Comparison of ENCODE assay signal across 29 mouse cellular contexts in the genomic region with DNA sequence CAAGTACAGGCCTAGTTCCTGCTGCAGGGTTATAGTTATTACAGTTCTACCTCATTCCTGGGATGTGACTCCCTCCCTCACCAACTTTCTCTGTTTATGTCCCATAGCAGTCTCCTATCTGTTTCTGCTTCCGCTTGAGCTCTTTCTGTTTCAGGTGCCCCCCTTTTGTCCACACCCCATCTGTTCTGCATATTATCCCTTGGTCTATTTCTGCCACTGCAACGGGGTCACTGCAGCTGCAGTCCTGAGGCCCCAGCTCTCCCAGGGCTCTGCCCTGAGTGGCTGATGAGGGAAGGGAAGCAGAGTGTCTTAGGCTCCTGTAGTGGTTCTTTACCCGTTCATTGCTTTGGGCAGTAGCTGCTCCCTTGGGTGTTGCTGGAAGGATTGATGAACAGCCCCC. TPM values are rescaled to one million over a fixed set of nuclear protein-coding genes. Genes with fewer than 3 reads are reported as not detected.
DNase-seq lines count a peak whose midpoint lies in the region; ATAC-seq and TF ChIP-seq lines count a peak whose summit lies in the region.
"Had no signal": no experiment of that assay in that cellular context is flagged by ENCODE, and none has a peak within 500 bp of the region (broad histone marks: within the 10 kb centered on the region; RNA-seq: fewer than 3 reads in every experiment).

No protein-coding gene starts in this region.

- H3K27ac ChIP-seq in hindbrain, embryonic 12.5 days, result peak overlapping the region; percentile 52
- H3K27ac ChIP-seq in hindbrain, embryonic 10.5 days, result no peak overlapping the region
- no peak overlapping the region for H3K27ac ChIP-seq in CH12.LX (ENCODE audit: insufficient read depth, low read depth)
- peak overlapping the region; percentile 61 for H3K27ac ChIP-seq in liver, embryonic 16.5 days (ENCODE audit: low read length)
- no peak overlapping the region for H3K27ac ChIP-seq in lung, postnatal 0 days (ENCODE audit: low read length)
- H3K27ac ChIP-seq: embryonic facial prominence, embryonic 13.5 days; forebrain, embryonic 12.5 days; kidney, postnatal 0 days; left cerebral cortex, adult 2 months; lung, embryonic 15.5 days; stomach, embryonic 15.5 days had no signal

- WGBS in hindbrain, embryonic 12.5 days, result 64% methylated on average over 3 of the region's 3 CpGs
- 80% methylated on average over 3 of the region's 3 CpGs for WGBS in hindbrain, embryonic 10.5 days
- 35% methylated on average over 3 of the region's 3 CpGs for WGBS in liver, embryonic 16.5 days (ENCODE audit: insufficient replicate concordance)
- WGBS in lung, postnatal 0 days, result 88% methylated on average over 3 of the region's 3 CpGs

- TF ChIP-seq RAD21 in CH12.LX (IDR thresholded peaks at IDR 0.05; ENCODE audit: low read depth, low read length), result no peak; the same call in 1 of the 2 replicates

- dilution Hi-C loops in CH12.LX (cut with MboI; ENCODE audit: extremely low pct_ligation_motif_present, extremely low pct_unique_long_range_greater_than_20kb, low sequenced_read_pairs), result no loop called here

- H3K79me2 ChIP-seq in CH12.LX (replicated peaks; ENCODE audit: control insufficient read depth, extremely low read depth, insufficient read depth, poor library complexity, severe bottlenecking), result no peaks in the 10 kb centered on the region

- H3K27me3 ChIP-seq in hindbrain, embryonic 12.5 days, result no peaks in the 10 kb centered on the region
- no peaks in the 10 kb centered on the region for H3K27me3 ChIP-seq in hindbrain, embryonic 10.5 days (ENCODE audit: insufficient read depth, poor library complexity, severe bottlenecking)
- no peaks in the 10 kb centered on the region for H3K27me3 ChIP-seq in CH12.LX (replicated peaks)
- no peaks in the 10 kb centered on the region for H3K27me3 ChIP-seq in liver, embryonic 16.5 days (ENCODE audit: control insufficient read depth, insufficient read depth, low read depth, low read length)
- H3K27me3 ChIP-seq in lung, postnatal 0 days (replicated peaks; ENCODE audit: insufficient read depth, low read length), result no peaks in the 10 kb centered on the region
- H3K27me3 ChIP-seq: embryonic facial prominence, embryonic 13.5 days; forebrain, embryonic 12.5 days; lung, embryonic 15.5 days; stomach, embryonic 15.5 days had no signal

- no peak for TF ChIP-seq POLR2A in CH12.LX (IDR thresholded peaks at IDR 0.05; ENCODE audit: low read depth, low read length)

- no peak overlapping the region for H3K4me2 ChIP-seq in hindbrain, embryonic 12.5 days (replicated peaks)
- no peak overlapping the region for H3K4me2 ChIP-seq in CH12.LX (ENCODE audit: insufficient read depth, low read depth, poor library complexity, severe bottlenecking)
- no peak overlapping the region for H3K4me2 ChIP-seq in liver, embryonic 16.5 days (ENCODE audit: low read depth, low read length)
- no peak overlapping the region for H3K4me2 ChIP-seq in lung, postnatal 0 days (replicated peaks; ENCODE audit: low read depth, low read length)
- H3K4me2 ChIP-seq: embryonic facial prominence, embryonic 13.5 days; forebrain, embryonic 12.5 days; heart, embryonic 11.5 days; lung, embryonic 15.5 days; stomach, embryonic 15.5 days had no signal

- no peak for DNase-seq in hindbrain, embryonic 10.5 days (ENCODE audit: low spot score)
- DNase-seq in A20 (ENCODE audit: low read depth, low spot score) (peak; percentile 82), CH12.LX (ENCODE audit: extremely low read depth) (peak; percentile 56)
- no peak for DNase-seq in lung, postnatal 0 days (ENCODE audit: low spot score)
- DNase-seq in right cerebral cortex, adult 2 months (ENCODE audit: low spot score in 2 of 2), result no peak
- DNase-seq: adrenal gland, postnatal 14 days; cerebellum, adult 8-10 months; cerebellum, postnatal 36 days; embryo, embryonic 11 days; heart, postnatal 36 days; kidney, adult 18-20 months; lung, postnatal 4 days; midbrain, embryonic 14.5 days; thymus, postnatal 25 days had no signal

- H3K9ac ChIP-seq in hindbrain, embryonic 12.5 days, result no peak overlapping the region
- no peak overlapping the region for H3K9ac ChIP-seq in CH12.LX (ENCODE audit: insufficient read depth, low read depth)
- no peak overlapping the region for H3K9ac ChIP-seq in liver, embryonic 16.5 days (ENCODE audit: low read depth, low read length)
- H3K9ac ChIP-seq in lung, postnatal 0 days (replicated peaks; ENCODE audit: low read depth), result no peak overlapping the region
- H3K9ac ChIP-seq: embryonic facial prominence, embryonic 13.5 days; forebrain, embryonic 12.5 days; lung, embryonic 15.5 days; stomach, embryonic 15.5 days had no signal

- no peak overlapping the region for H3K4me3 ChIP-seq in hindbrain, embryonic 12.5 days
- no peak overlapping the region for H3K4me3 ChIP-seq in hindbrain, embryonic 10.5 days
- no peak overlapping the region for H3K4me3 ChIP-seq in CH12.LX (replicated peaks in 1 of 3; ENCODE audit: low read depth in 2 of 3, low read length in 2 of 3, poor library complexity in 1 of 3)
- no peak overlapping the region for H3K4me3 ChIP-seq in liver, embryonic 16.5 days (ENCODE audit: low read depth, low read length)
- H3K4me3 ChIP-seq in lung, postnatal 0 days (ENCODE audit: low read depth, low read length), result no peak overlapping the region
- H3K4me3 ChIP-seq: embryonic facial prominence, embryonic 13.5 days; erythroblast, embryonic 14.5 days; forebrain, embryonic 12.5 days; left cerebral cortex, adult 2 months; lung, embryonic 15.5 days; stomach, embryonic 15.5 days had no signal

- H3K9me3 ChIP-seq in hindbrain, embryonic 12.5 days (replicated peaks), result no peaks in the 10 kb centered on the region
- no peaks in the 10 kb centered on the region for H3K9me3 ChIP-seq in hindbrain, embryonic 10.5 days
- H3K9me3 ChIP-seq in CH12.LX (replicated peaks; ENCODE audit: low read length), result no peaks in the 10 kb centered on the region
- H3K9me3 ChIP-seq in liver, embryonic 16.5 days (replicated peaks; ENCODE audit: control insufficient read depth, low read length), result no peaks in the 10 kb centered on the region
- no peaks in the 10 kb centered on the region for H3K9me3 ChIP-seq in lung, postnatal 0 days (ENCODE audit: low read length)
- H3K9me3 ChIP-seq: embryonic facial prominence, embryonic 13.5 days; forebrain, embryonic 12.5 days; lung, embryonic 15.5 days; stomach, embryonic 15.5 days had no signal

- H3K36me3 ChIP-seq in hindbrain, embryonic 12.5 days, result peaks cover 4% of the 10 kb centered on the region; the same call in 1 of the 2 replicates
- H3K36me3 ChIP-seq in hindbrain, embryonic 10.5 days, result peaks cover 14% of the 10 kb centered on the region; the same call in 1 of the 2 replicates
- peaks cover 0 to 56% of the 10 kb centered on the region in 2 experiments for H3K36me3 ChIP-seq in CH12.LX (replicated peaks in 1 of 2; ENCODE audit: control insufficient read depth in 1 of 2, insufficient read depth in 1 of 2, low read length in 1 of 2)
- H3K36me3 ChIP-seq in liver, embryonic 16.5 days (ENCODE audit: control insufficient read depth, insufficient read depth), result no peaks in the 10 kb centered on the region
- no peaks in the 10 kb centered on the region for H3K36me3 ChIP-seq in lung, postnatal 0 days (ENCODE audit: insufficient read depth, low read length)
- H3K36me3 ChIP-seq: lung, embryonic 15.5 days; stomach, embryonic 15.5 days had no signal

- in situ Hi-C loops in CH12.LX (cut with MboI; ENCODE audit: low pct_ligation_motif_present, low pct_unique_long_range_greater_than_20kb, low sequenced_read_pairs), result loop anchor here (5.0 kb wide), 2 partner anchors 64 to 124 kb away; no protein-coding TSS in a partner anchor

- no peak for TF ChIP-seq EP300 in CH12.LX (IDR thresholded peaks at IDR 0.05; ENCODE audit: low read length)
- no peak for TF ChIP-seq EP300 in lung, postnatal 0 days (IDR thresholded peaks at IDR 0.05)

- H3K4me1 ChIP-seq in hindbrain, embryonic 12.5 days, result peaks cover 33% of the 10 kb centered on the region
- peaks cover 24% of the 10 kb centered on the region for H3K4me1 ChIP-seq in hindbrain, embryonic 10.5 days (replicated peaks)
- H3K4me1 ChIP-seq in CH12.LX (ENCODE audit: control insufficient read depth in 1 of 2, insufficient read depth in 2 of 2), result peaks cover 41 to 97% of the 10 kb centered on the region in 2 experiments
- peaks cover 86% of the 10 kb centered on the region for H3K4me1 ChIP-seq in liver, embryonic 16.5 days (ENCODE audit: control insufficient read depth, low read depth, low read length)
- H3K4me1 ChIP-seq in lung, postnatal 0 days (ENCODE audit: insufficient read depth, low read depth, low read length), result no peaks in the 10 kb centered on the region
- H3K4me1 ChIP-seq: lung, embryonic 15.5 days had no signal

- peak; percentile 46; the same call in 1 of the 2 replicates for ATAC-seq in hindbrain, embryonic 12.5 days (ENCODE audit: low FRiP score)
- ATAC-seq in liver, embryonic 16.5 days (ENCODE audit: low read depth), result no peak
- ATAC-seq in lung, postnatal 0 days, result no peak

- TF ChIP-seq CTCF in CH12.LX (conservative IDR thresholded peaks at IDR 0.05 in 1 of 2, IDR thresholded peaks at IDR 0.05 in 1 of 2; ENCODE audit: low read depth in 2 of 2, low read length in 2 of 2), result no peak
- no peak for TF ChIP-seq CTCF in lung, postnatal 0 days (IDR thresholded peaks at IDR 0.05)

TF ChIP-seq in CH12.LX, 34 proteins besides CTCF, POLR2A, EP300 and RAD21 (continues in another document):
- TF ChIP-seq MAX (IDR thresholded peaks at IDR 0.05; ENCODE audit: low read length) (no peak), CHD1 (IDR thresholded peaks at IDR 0.05; ENCODE audit: low read depth, low read length) (no peak), POLR2AphosphoS2 (IDR thresholded peaks at IDR 0.05; ENCODE audit: low read depth, low read length) (no peak), UBTF (IDR thresholded peaks at IDR 0.05; ENCODE audit: low read depth, low read length) (no peak), JUND (conservative IDR thresholded peaks at IDR 0.05; ENCODE audit: low read depth, low read length) (no peak)

RNA-seq across cellular contexts. Expression of a gene that starts 55.6 kb away (rescaled TPM):
- polyA plus RNA-seq in hindbrain, embryonic 12.5 days (2016; fragmentation: Nextera tagmentation; extraction: Ambion mirVana), result 89.1 and 94.8 TPM in 2 replicates
- polyA plus RNA-seq in hindbrain, embryonic 10.5 days (2016; fragmentation: Nextera tagmentation; extraction: Ambion mirVana), result 20.7 and 54.9 TPM in 2 replicates
- 6.8 and 9.0 TPM in 2 replicates for total RNA-seq in CH12.LX (2012; rRNA removed)
- 13.4 and 13.9 TPM in 2 replicates for total RNA-seq in CH12.LX (2014; rRNA removed)
- polyA plus RNA-seq in CH12.LX (2012; ENCODE audit: insufficient read length, low read depth), result 52.1 and 57.9 TPM in 2 replicates
- polyA plus RNA-seq in liver, embryonic 16.5 days (2015; fragmentation: Nextera tagmentation; extraction: Ambion mirVana), result 17.7 and 20.9 TPM in 2 replicates
- 2.4 and 2.6 TPM in 2 replicates for polyA plus RNA-seq in lung, postnatal 0 days (2015; fragmentation: Nextera tagmentation; extraction: Ambion mirVana)

RNA-seq across cellular contexts. Expression of a gene that starts 58.6 kb away (rescaled TPM):
- not detected in 2 replicates for polyA plus RNA-seq in hindbrain, embryonic 12.5 days (2016; fragmentation: Nextera tagmentation; extraction: Ambion mirVana)
- not detected in 2 replicates for polyA plus RNA-seq in hindbrain, embryonic 10.5 days (2016; fragmentation: Nextera tagmentation; extraction: Ambion mirVana)
- total RNA-seq in CH12.LX (2012; rRNA removed) (not detected in 2 replicates), CH12.LX (2014; rRNA removed) (not detected in 2 replicates)
- not detected in 2 replicates for polyA plus RNA-seq in CH12.LX (2012; ENCODE audit: insufficient read length, low read depth)
- polyA plus RNA-seq in liver, embryonic 16.5 days (2015; fragmentation: Nextera tagmentation; extraction: Ambion mirVana), result not detected in 2 replicates
- not detected in 2 replicates for polyA plus RNA-seq in lung, postnatal 0 days (2015; fragmentation: Nextera tagmentation; extraction: Ambion mirVana)
- total RNA-seq: adrenal gland, postnatal 14 days; gastrocnemius, adult 8-10 months; heart, postnatal 36 days; megakaryocyte-erythroid progenitor cell, adult 5-6 weeks had no signal
- polyA plus RNA-seq: embryonic facial prominence, embryonic 13.5 days; erythroblast, embryonic 14.5 days; forebrain, embryonic 12.5 days; gonadal fat pad, adult 2 months; heart, embryonic 11.5 days; kidney, postnatal 0 days; limb, embryonic 14.5 days; lung, embryonic 15.5 days; midbrain, embryonic 14.5 days; neural tube, embryonic 11.5 days; stomach, embryonic 15.5 days had no signal

Comparison
In these comparisons a context has a peak if more than half of its experiments do, and no peak if none do; other contexts are left out.
1. H3K27ac ChIP-seq: peak in hindbrain, embryonic 12.5 days (single experiment) and liver, embryonic 16.5 days (single experiment); none in hindbrain, embryonic 10.5 days (single experiment), CH12.LX (single experiment) and lung, postnatal 0 days (single experiment).
2. DNase-seq: peak in A20 (single experiment) and CH12.LX (single experiment); none in hindbrain, embryonic 10.5 days (single experiment), lung, postnatal 0 days (single experiment) and right cerebral cortex, adult 2 months (0 of 2).